Mouse (Mus musculus) lung, postnatal 25 days (tissue): ENCODE results near the gene Cfap99.

Source experiments
- DNase-seq: peaks from one replicate; pipeline ENCODE4 v3.0.0; 2022; ENCODE audit warnings: low spot score

Gene Cfap99

DNA sequence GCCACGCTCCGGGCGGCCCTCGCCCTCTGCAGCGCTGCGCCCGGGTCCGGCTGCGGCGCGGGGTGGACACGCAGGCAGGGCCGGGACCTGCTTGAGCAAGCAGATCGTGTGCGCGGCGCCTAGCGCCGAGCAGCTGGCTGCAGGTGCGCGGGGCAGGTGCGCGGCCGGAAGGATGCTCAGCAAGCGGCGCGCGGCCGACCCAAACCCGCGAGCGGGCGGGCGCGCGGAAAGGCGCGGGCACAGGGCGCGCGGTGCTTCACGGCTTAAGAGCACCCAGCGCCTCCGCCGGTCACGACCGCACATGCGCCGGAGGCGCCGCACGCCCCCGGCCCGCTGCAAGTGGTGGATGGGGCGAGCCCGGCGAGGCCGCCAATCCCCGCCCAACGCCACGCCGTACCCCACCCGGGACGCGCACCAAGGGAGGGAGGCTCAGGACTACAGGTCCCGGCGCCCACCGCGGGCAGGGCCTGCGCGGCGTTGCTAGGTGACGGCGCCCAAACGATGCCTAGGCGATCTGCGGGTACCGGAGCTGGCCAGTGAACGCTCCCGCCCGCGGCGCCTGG lies at the start of gene Cfap99, which contains the start of gene Zfyve28:
Gene Cfap99 (plus strand): TSS at position 447 of the 563 bp plus-strand sequence.
Gene Zfyve28 (minus strand): TSS at position 296 of the 563 bp plus-strand sequence.
- peak; percentile 44 for DNase-seq

- DNase-seq: peak; percentile 10
Measured at GRCm38 (mm10) chr5:34242224-34242963, 46.0 kb upstream of the Cfap99 start.

GRCm38 (mm10) chr5:34243062-34243461 lies 45.3 kb upstream of the Cfap99 start:
- DNase-seq: no peak

GRCm38 (mm10) chr5:34246443-34246842 lies 42.0 kb upstream of the Cfap99 start:
- no peak for DNase-seq

DNA sequence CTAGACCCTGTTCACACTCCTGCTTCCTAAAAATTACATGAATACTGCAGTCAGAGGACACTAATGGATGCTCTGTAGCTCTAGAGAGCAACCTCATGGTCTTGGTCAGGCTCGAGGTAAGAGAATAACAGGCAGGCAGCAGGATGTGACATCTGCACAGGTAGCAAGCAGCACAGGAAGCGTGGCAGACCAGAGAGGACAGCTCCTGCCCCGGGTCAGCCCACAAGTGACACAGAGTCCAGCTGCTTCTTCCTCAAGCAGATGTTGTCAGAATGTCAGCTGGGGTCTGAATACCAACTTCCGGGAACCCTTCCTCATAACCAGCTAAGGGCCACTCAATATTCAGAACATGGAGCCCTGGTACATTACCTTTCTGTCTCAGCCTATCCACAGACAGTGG lies 39.3 kb upstream of the Cfap99 start:
- no peak for DNase-seq

GRCm38 (mm10) chr5:34250090-34250489 lies 38.3 kb upstream of the Cfap99 start:
- DNase-seq: no peak

DNA sequence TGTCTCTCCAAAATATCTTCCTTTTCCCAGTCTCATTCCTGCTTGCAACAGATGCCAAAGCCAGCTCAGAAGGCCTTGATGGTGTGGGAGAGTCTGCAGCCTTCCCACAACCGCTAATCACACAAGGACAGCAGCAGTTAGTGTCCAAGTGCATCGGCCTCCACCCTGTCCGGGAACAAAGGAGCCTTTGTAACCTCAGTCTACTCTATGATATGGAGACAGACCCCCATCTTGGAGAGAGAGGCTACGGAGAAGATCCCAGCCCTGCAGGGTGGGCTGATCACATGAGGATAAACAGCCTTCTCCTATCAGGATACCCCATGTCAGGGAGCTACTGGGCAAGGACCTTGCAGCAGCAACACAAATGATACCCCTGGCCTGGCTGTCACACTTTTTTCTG lies 36.6 kb upstream of the Cfap99 start:
- DNase-seq: no peak

DNA sequence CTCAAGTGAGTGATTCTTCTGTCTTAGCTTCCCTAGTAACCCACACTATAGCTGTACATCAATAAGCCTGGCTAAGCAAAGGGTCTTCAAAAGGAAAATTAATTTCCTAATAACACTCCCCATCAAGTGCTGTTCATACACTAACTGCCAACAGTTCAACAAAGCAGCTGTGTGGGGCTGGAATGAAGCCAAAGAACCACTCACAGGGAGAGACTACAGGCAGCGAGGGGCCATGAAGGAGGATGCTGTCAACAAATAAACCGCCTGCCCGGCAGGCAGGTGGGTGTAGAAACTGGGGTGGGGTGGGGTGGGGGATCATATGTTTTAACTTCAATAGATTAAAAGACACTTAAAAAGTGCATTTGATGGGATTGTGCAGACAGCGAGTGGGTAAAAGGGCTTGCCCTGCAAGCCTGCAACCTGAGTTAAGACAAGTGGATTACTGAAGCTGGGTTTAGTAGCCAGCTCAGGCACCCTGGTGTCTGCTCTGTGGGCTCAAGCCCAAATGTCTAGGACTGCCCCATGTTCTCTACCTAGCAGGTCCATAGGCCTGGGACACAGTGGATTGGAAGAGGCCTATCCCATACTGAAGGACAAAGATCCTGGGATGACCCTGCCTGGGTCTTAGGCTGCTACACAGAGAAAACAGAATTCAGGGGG lies 36.0 kb upstream of the Cfap99 start:
- no peak for DNase-seq

DNA sequence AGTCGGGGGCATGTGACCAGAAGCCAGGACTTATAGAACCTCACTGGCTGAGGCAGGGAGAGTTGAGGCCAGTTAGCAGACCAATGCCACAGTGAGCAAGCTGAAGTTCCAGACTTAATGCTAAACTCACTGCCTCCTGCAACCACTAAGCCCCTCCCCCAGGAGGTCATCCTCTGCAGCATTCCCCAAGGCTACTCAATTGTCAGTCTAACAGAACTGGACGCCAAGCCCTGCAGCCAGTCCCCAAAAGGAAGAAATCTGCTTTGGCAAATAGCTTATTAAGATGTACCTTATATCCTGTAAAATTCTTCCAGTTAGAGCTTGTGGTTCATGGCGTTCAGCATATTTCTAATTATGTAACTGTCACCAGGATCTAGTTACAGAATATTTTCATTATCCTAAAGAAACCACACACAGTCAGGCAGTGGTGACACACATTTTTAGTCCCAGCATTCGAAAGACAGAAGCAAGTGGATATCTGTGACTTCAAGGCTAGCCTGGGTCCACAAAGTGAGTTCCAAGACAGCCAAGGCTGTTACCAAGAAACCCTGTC lies 35.4 kb upstream of the Cfap99 start:
- DNase-seq: no peak

- no peak for DNase-seq
Measured at GRCm38 (mm10) chr5:34254309-34254708, 34.1 kb upstream of the Cfap99 start.

DNA sequence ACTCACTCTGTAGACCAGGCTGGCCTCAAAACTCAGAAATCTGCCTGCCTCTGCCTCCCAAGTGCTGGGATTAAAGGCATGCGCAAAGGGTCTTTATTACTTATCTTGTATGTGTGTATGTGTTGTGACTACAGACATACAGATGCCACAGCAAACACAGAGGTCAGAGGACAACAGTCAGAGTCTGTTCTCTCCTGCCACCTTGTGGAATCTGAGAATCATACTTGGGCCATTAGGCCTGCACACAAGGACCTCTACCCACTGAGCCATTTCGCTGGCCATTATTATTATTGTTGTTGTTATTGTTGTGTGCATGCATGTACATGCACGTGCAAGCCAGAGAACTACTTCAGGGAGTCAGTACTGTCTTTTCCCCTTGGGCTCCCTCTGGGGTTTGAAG lies 33.2 kb upstream of the Cfap99 start:
- no peak for DNase-seq

- DNase-seq: no peak
Measured at GRCm38 (mm10) chr5:34259172-34259816, 29.1 kb upstream of the Cfap99 start.

DNA sequence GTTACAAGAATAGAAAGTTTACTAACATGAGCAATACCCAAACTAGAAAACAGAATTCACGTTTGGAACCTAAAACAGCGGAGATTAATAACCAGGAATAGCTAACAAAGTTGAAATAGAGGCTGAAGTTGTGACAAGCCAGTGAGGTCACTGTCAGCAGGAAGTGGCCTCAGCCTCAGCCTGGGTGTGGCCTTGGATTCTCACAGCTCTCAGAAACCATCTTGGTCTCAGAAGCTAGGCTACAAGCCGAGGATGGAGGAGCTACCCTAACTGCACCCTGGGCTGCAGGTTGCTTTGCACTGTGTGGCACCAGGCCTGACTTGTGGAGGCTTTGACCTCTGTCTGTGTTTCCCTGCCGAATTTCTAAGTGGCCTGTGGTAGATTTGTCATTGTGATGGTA lies 22.3 kb upstream of the Cfap99 start:
- no peak for DNase-seq

DNA sequence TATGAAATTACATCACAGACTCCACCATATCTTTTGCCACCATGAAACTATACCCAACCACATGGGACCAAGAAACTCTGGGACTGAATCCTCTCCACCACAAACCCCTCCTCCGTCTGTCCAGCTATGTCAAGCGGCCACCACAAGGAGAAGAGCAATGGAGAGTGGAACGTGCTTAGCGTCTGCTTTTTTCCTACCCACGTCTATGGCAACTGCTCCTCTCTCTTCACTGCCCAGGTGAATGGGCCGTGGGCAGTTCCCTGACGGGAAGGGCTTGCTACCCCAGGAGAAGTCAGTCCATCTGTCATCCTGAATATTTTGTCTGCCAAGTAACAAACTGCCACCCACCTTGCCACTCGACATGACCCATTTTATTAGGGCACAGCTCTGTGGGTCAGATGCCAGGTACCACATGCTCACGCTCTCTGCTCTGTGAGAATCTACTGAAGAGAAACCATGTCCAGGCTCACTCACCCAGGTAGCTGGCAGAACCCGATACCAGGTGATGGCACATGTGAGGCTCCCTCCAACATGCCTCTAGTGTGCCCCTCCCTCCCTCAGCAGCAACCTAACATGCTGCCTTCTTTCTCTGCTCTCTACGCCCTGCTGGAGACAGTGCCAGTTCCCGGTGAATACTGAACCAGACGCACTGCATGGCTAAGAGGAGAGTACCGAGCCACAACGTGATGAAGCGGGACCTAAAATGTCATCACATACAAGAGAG lies 19.0 kb upstream of the Cfap99 start:
- DNase-seq: no peak

GRCm38 (mm10) chr5:34269921-34270465 lies 18.4 kb upstream of the Cfap99 start:
- DNase-seq: no peak

GRCm38 (mm10) chr5:34271743-34272142 lies 16.7 kb upstream of the Cfap99 start:
- DNase-seq: peak; percentile 28

DNA sequence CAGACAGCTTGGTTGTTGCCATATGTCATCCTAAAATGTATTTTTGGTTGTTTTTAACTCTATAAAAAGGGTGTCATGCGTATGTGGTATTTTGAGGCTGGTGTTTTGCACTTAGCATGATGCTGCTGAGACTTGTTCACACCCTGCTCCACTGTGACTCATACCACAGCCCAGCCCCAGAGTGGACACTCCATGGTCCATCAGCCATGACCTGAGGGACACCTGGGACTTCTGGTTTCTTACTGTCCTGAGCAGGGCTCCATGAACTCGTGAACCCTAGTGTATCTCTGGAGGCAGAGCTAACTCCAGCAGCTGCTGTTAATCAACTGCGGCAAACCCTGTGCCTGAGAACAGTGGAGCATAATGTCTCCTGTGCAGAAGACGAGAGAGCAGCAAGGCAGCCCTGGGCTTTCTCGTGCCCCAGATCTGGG lies 15.1 kb upstream of the Cfap99 start:
- DNase-seq: no peak

DNA sequence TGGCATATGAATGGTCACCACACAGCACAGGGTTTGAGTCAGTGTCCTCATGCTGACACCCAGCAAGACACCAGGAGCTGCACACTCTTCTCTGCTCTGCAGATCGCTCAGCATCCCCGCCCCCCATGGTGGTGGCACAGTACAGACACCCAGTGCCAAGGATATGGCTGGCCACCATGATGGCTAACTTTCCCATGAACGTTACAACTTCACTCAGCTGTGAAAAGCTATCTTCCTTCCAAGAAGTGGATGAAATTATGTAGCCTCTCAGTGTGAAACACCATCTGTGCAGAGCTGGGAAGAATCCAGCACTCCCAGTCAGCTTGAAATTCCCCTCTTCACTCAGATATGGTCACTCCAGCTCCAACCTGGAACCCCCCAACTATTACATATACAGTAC lies 14.1 kb upstream of the Cfap99 start:
- no peak for DNase-seq

GRCm38 (mm10) chr5:34274676-34275293 lies 13.6 kb upstream of the Cfap99 start:
- no peak for DNase-seq

- no peak for DNase-seq
Measured at GRCm38 (mm10) chr5:34276191-34276590, 12.2 kb upstream of the Cfap99 start.

GRCm38 (mm10) chr5:34276746-34277145 lies 11.7 kb upstream of the Cfap99 start:
- DNase-seq: no peak
